ENCODE assay signal across 8 mouse cellular contexts in the genomic region with DNA sequence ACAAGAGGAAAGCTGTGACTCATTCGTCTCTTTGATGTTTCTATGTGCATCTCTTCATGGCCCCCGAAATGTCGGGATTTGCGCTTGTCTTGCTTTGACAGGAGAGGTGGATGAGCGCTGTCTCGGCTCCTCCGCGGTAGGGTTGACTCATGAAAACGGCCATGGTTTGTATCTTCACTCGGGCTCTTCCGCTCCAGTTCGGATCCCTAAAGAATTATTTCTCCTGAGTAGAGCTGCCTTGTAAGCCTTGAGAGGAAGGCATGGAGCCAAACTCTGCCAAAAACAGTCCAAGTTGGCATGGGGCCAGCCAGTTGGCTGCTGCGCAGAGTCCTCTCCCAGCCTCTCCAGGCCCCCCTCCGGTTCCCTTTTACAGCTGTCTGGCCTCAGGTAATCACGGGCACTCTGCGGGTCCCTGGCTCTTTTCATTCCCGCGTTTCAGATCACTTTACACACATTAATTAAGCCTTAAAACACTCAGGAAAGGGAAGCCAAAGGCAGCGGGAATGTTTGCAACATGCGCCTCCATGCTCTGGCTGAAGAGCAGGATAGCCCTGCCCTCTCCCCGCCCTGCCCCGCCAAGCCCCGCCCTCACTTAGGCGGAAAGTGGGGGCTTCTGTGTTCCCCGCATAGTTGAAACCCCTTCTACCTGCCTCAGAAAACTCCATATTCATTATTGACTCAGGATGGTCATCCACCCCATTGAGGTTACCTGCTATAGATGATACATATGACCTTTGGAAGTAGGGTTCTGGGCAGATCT. TPM values are rescaled to one million over a fixed set of nuclear protein-coding genes. Genes with fewer than 3 reads are reported as not detected.
A peak's percentile ranks its signal among the peaks of the same experiment; 100 is the strongest.
DNase-seq lines count a peak whose midpoint lies in the region; ATAC-seq and TF ChIP-seq lines count a peak whose summit lies in the region.

No protein-coding gene starts in this region.

- H3K36me3 ChIP-seq in forebrain, embryonic 13.5 days (ENCODE audit: poor library complexity, severe bottlenecking), result no peaks in the 10 kb centered on the region
- no peaks in the 10 kb centered on the region for H3K36me3 ChIP-seq in forebrain, embryonic 11.5 days (ENCODE audit: control insufficient read depth, insufficient read depth, low read length)
- no peaks in the 10 kb centered on the region for H3K36me3 ChIP-seq in intestine, embryonic 15.5 days
- no peaks in the 10 kb centered on the region for H3K36me3 ChIP-seq in limb, embryonic 14.5 days (ENCODE audit: control insufficient read depth, insufficient read depth, low read length)

- no peak for TF ChIP-seq POLR2A in limb, embryonic 14.5 days (IDR thresholded peaks at IDR 0.05; ENCODE audit: borderline replicate concordance, extremely low read depth, insufficient read depth, insufficient read length)

- H3K27ac ChIP-seq in forebrain, embryonic 13.5 days, result peak overlapping the region; percentile 44; the same call in 1 of the 2 replicates
- no peak overlapping the region for H3K27ac ChIP-seq in forebrain, embryonic 11.5 days (ENCODE audit: low read depth, low read length)
- peak overlapping the region; percentile 57; the same call in 1 of the 2 replicates for H3K27ac ChIP-seq in gastrocnemius, adult 2 months
- H3K27ac ChIP-seq in intestine, embryonic 15.5 days, result no peak overlapping the region
- H3K27ac ChIP-seq in limb, embryonic 14.5 days (replicated peaks; ENCODE audit: low read depth, low read length), result no peak overlapping the region

- 47% methylated on average over 25 of the region's 25 CpGs for WGBS in forebrain, embryonic 13.5 days
- WGBS in forebrain, embryonic 11.5 days, result 82% methylated on average over 25 of the region's 25 CpGs
- WGBS in intestine, embryonic 15.5 days, result 63% methylated on average over 25 of the region's 25 CpGs
- WGBS in limb, embryonic 14.5 days, result 44% methylated on average over 25 of the region's 25 CpGs

- H3K27me3 ChIP-seq in forebrain, embryonic 13.5 days, result no peaks in the 10 kb centered on the region
- H3K27me3 ChIP-seq in forebrain, embryonic 11.5 days (ENCODE audit: control insufficient read depth, insufficient read depth, low read length), result no peaks in the 10 kb centered on the region
- H3K27me3 ChIP-seq in intestine, embryonic 15.5 days (replicated peaks), result no peaks in the 10 kb centered on the region
- no peaks in the 10 kb centered on the region for H3K27me3 ChIP-seq in limb, embryonic 14.5 days (ENCODE audit: control insufficient read depth, insufficient read depth, low read length)

- no peak for DNase-seq in forebrain, embryonic 11.5 days (ENCODE audit: low spot score)
- DNase-seq in gastrocnemius, adult 2 months, result peak; percentile 80
- peak; percentile 83 for DNase-seq in limb, embryonic 14.5 days (ENCODE audit: low spot score)
- DNase-seq in right cerebral cortex, postnatal 36 days (ENCODE audit: low spot score in 2 of 2), result peak; percentile 45 to 55

- no peak for TF ChIP-seq CTCF in gastrocnemius, adult 2 months (IDR thresholded peaks at IDR 0.05)

- H3K9me3 ChIP-seq in forebrain, embryonic 13.5 days (replicated peaks), result no peaks in the 10 kb centered on the region
- H3K9me3 ChIP-seq in forebrain, embryonic 11.5 days (ENCODE audit: control insufficient read depth, low read length), result no peaks in the 10 kb centered on the region
- no peaks in the 10 kb centered on the region for H3K9me3 ChIP-seq in intestine, embryonic 15.5 days
- no peaks in the 10 kb centered on the region for H3K9me3 ChIP-seq in limb, embryonic 14.5 days (ENCODE audit: control insufficient read depth, low read length)

- no peak overlapping the region for H3K9ac ChIP-seq in forebrain, embryonic 13.5 days
- H3K9ac ChIP-seq in forebrain, embryonic 11.5 days (ENCODE audit: low read length), result no peak overlapping the region
- H3K9ac ChIP-seq in intestine, embryonic 15.5 days, result no peak overlapping the region
- no peak overlapping the region for H3K9ac ChIP-seq in limb, embryonic 14.5 days (ENCODE audit: low read depth, low read length, severe bottlenecking)

- ATAC-seq in forebrain, embryonic 13.5 days, result peak; percentile 91
- ATAC-seq in forebrain, embryonic 11.5 days (replicated peaks; ENCODE audit: low FRiP score), result no peak; the same call in 1 of the 2 replicates
- ATAC-seq in cerebellum, adult (ENCODE audit: insufficient number of reproducible peaks, low FRiP score, low TSS enrichment), result peak; percentile 53
- ATAC-seq in intestine, embryonic 15.5 days, result 0 out of 2 replicates have a peak, but pooled peaks have one; percentile 31
- peak; percentile 69 for ATAC-seq in limb, embryonic 14.5 days (ENCODE audit: low FRiP score, low read depth)
- ATAC-seq in monocyte, adult 5-6 weeks (replicated peaks; ENCODE audit: insufficient number of reproducible peaks, low FRiP score, low TSS enrichment, poor library complexity, severe bottlenecking), result no peak

- no peak overlapping the region for H3K4me3 ChIP-seq in forebrain, embryonic 13.5 days
- H3K4me3 ChIP-seq in forebrain, embryonic 11.5 days (ENCODE audit: low read depth, low read length), result no peak overlapping the region
- H3K4me3 ChIP-seq in gastrocnemius, adult 2 months, result peak overlapping the region; percentile 57
- H3K4me3 ChIP-seq in intestine, embryonic 15.5 days (replicated peaks), result no peak overlapping the region
- no peak overlapping the region for H3K4me3 ChIP-seq in limb, embryonic 14.5 days (replicated peaks; ENCODE audit: low read length)

- intact Hi-C loops in gastrocnemius, adult 2 months (cut with DNase I), result loop anchor here (5.0 kb wide), 1 partner anchor 167 kb away; no protein-coding TSS in a partner anchor

- peaks cover 18% of the 10 kb centered on the region for H3K4me1 ChIP-seq in forebrain, embryonic 13.5 days
- peaks cover 4% of the 10 kb centered on the region for H3K4me1 ChIP-seq in forebrain, embryonic 11.5 days (replicated peaks; ENCODE audit: control insufficient read depth, insufficient read depth, low read length)
- 0 out of 2 replicates have a peak, but pooled peaks cover 5% of the 10 kb centered on the region for H3K4me1 ChIP-seq in intestine, embryonic 15.5 days (replicated peaks)
- peaks cover 12% of the 10 kb centered on the region; the same call in 1 of the 2 replicates for H3K4me1 ChIP-seq in limb, embryonic 14.5 days (ENCODE audit: control insufficient read depth, insufficient read depth, low read length)

- peak overlapping the region; percentile 48 for H3K4me2 ChIP-seq in forebrain, embryonic 13.5 days
- H3K4me2 ChIP-seq in forebrain, embryonic 11.5 days (ENCODE audit: low read depth, low read length, severe bottlenecking), result no peak overlapping the region
- 0 out of 2 replicates have a peak overlapping the region, but pooled peaks have one; percentile 17 for H3K4me2 ChIP-seq in intestine, embryonic 15.5 days (replicated peaks)
- peak overlapping the region; percentile 9 for H3K4me2 ChIP-seq in limb, embryonic 14.5 days (replicated peaks; ENCODE audit: low read depth, low read length, severe bottlenecking)

RNA-seq across cellular contexts. Expression of gene Foxn3, which starts 7.0 kb away (rescaled TPM):
- 79.3 and 83.5 TPM in 2 replicates for polyA plus RNA-seq in forebrain, embryonic 13.5 days (2015; fragmentation: Nextera tagmentation; extraction: Ambion mirVana)
- 87.3 and 91.9 TPM in 2 replicates for polyA plus RNA-seq in forebrain, embryonic 11.5 days (2014; fragmentation: Nextera tagmentation; extraction: Ambion mirVana)
- total RNA-seq in gastrocnemius, adult 2 months (2021), result 100 to 1,000 TPM; 190 to 201 TPM
- 57.3 and 58.6 TPM in 2 replicates for polyA plus RNA-seq in intestine, embryonic 15.5 days (2015; fragmentation: Nextera tagmentation; extraction: Ambion mirVana)
- polyA plus RNA-seq in limb, embryonic 14.5 days (2012; rRNA removed), result 27.6 and 31.9 TPM in 2 replicates
- polyA plus RNA-seq in limb, embryonic 14.5 days (2014; fragmentation: Nextera tagmentation; extraction: Ambion mirVana), result 118 and 139 TPM in 2 replicates
- 96.6 to 128 TPM (median 99.8 TPM) in 3 replicates for total RNA-seq in monocyte, adult 5-6 weeks (2017)

Comparison
In these comparisons a context has a peak if more than half of its experiments do, and no peak if none do; other contexts are left out.
1. ATAC-seq: peak in forebrain, embryonic 13.5 days (single experiment), cerebellum, adult (single experiment), intestine, embryonic 15.5 days (single experiment) and limb, embryonic 14.5 days (single experiment); none in forebrain, embryonic 11.5 days (single experiment) and monocyte, adult 5-6 weeks (single experiment).
2. H3K27ac ChIP-seq: peak in forebrain, embryonic 13.5 days (single experiment) and gastrocnemius, adult 2 months (single experiment); none in forebrain, embryonic 11.5 days (single experiment), intestine, embryonic 15.5 days (single experiment) and limb, embryonic 14.5 days (single experiment).